Mouse (Mus musculus) cerebellum, adult 2 months (tissue): ENCODE measurements around the gene Vps13d. TPM values are rescaled to one million over a fixed set of nuclear protein-coding genes. Genes with fewer than 3 reads are reported as not detected.

Experiments
- DNase-seq, 2 experiments: peaks; one replicate each; pipeline ENCODE4 v3.0.0; 2021
- H3K27ac ChIP-seq: fragments of 200-500 bp; 2 replicates; pipeline ENCODE4 v1.5.1; 2012; ENCODE audit warnings: low read length, control low read depth, inconsistent platforms; ENCODE audit not compliant: insufficient read depth
- H3K27me3 ChIP-seq: fragments of 200-500 bp; 2 replicates; pipeline ENCODE4 v1.6.1; 2012; ENCODE audit warnings: inconsistent platforms, mild to moderate bottlenecking, low read length, moderate library complexity; ENCODE audit not compliant: control insufficient read depth, insufficient read depth
- H3K4me1 ChIP-seq: fragments of 200-500 bp; 2 replicates; pipeline ENCODE4 v1.6.1; 2011; ENCODE audit warnings: low read length; ENCODE audit not compliant: control insufficient read depth, insufficient read depth
- H3K4me3 ChIP-seq: fragments of 200-500 bp; replicated peaks from 2 replicates; pipeline ENCODE3; 2011; ENCODE audit warnings: mild to moderate bottlenecking, low read depth, low read length, control low read depth; ENCODE audit not compliant: insufficient read depth
- CTCF ChIP-seq: fragments of 200-500 bp; IDR thresholded peaks from 2 replicates; pipeline ENCODE4 v1.5.1; 2011; ENCODE audit warnings: low read depth, mild to moderate bottlenecking, control low read depth, low read length, moderate library complexity, borderline replicate concordance; ENCODE audit not compliant: insufficient read depth
- POLR2A ChIP-seq: fragments of 200-500 bp; IDR thresholded peaks from 2 replicates; pipeline ENCODE4 v1.6.1; 2011; ENCODE audit warnings: low read length, control low read depth, borderline replicate concordance; ENCODE audit not compliant: insufficient read depth
- WGBS: fragments of 180-500 bp; shearing (Covaris S2); methylation state at CpG from one replicate; pipeline ENCODE4 v1.1.7; 2018; 5-methylcytosine and 5-hydroxymethylcytosine counted together
- polyA plus RNA-seq: library from polyadenylated mRNA; depleted of rRNA; stranded (reverse); fragments of >200 nt; gene quantifications from 2 replicates; pipeline ENCODE4 v1.2.3, GENCODE M21; 2012

The Vps13d gene
- polyA plus RNA-seq, 1 experiment, result 51.9 TPM

DNA sequence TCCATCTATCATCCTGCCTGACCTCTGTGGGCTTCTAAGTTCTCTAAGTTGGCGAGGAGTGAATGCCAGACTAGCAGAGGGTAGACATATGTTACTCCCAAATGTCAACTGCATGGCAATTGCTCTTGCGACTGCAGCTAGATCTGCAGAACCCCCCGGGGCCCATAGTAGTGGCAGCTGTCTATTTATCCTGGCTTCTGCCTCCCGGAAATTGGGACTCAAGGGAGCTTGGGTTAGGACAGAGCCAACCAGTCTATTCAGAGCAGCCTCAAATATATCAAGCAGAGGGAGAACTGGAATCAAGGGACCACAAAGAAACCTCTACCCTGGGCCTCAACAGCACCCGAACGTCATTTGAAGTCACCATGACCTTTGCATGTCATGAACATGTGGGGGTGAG, 22.2 kb upstream of the Vps13d start:
- 32% methylated on average over 6 of the region's 6 CpGs for WGBS

DNA sequence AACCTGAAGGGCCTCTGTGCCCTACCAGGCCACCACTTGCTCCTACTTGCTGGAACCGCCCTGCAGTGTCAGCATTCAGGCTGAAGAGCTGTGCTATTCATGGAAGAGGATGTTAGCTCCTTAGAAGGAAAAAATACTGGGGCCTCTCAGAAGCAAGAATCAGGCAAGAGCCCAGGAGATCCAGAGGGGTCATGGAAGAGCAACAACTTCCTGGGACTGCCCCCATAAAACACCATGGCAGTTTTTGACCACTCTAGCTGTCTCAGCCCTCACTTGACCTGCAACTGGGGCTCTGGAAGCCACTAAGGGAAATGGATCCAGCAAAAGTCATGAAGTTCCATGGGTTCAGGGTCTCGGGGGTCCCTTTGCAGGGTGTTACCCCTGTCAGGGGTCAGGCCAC, 20.6 kb upstream of the Vps13d start:
- H3K27me3 ChIP-seq, result no peaks in the 10 kb centered on the region
- no peak overlapping the region for H3K4me3 ChIP-seq
- TF ChIP-seq CTCF (no peak), POLR2A (no peak)
- no peak for DNase-seq
- H3K4me1 ChIP-seq, result no peaks in the 10 kb centered on the region
- no peak overlapping the region for H3K27ac ChIP-seq
- 84% methylated on average over 2 of the region's 2 CpGs for WGBS

More for the DNA sequence above, 22.2 kb upstream of the Vps13d start:
- DNase-seq, result no peak
- Histone ChIP-seq H3K27me3 (no peaks in the 10 kb centered on the region), H3K4me3 (no peak overlapping the region), H3K4me1 (no peaks in the 10 kb centered on the region), H3K27ac (no peak overlapping the region)
- TF ChIP-seq CTCF, result no peak
- TF ChIP-seq POLR2A, result no peak

DNA sequence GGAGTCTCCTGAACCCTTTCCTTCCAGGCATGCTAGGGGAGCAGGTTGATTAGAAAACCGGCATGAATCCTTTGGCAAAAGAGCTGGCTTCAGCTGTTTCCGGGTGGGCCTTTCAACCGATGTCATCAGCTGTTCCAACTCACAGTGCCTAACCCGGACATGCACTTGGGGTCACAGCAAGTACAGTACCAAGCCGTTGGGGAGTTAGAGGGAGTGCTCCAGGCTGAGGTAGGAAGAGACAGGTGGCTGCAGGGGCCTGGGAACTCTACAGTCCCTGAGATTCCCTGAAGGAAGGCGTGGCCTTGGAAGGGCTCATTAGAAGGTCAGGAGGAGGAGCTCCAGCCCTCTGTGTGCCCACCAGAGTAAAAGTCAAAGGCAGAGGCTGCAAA, 20.0 kb upstream of the Vps13d start:
- Histone ChIP-seq H3K27ac (no peak overlapping the region), H3K27me3 (no peaks in the 10 kb centered on the region), H3K4me3 (no peak overlapping the region), H3K4me1 (no peaks in the 10 kb centered on the region)
- DNase-seq, result no peak
- TF ChIP-seq CTCF (no peak), POLR2A (no peak)
- WGBS, result 15% methylated on average over 6 of the region's 6 CpGs

DNA sequence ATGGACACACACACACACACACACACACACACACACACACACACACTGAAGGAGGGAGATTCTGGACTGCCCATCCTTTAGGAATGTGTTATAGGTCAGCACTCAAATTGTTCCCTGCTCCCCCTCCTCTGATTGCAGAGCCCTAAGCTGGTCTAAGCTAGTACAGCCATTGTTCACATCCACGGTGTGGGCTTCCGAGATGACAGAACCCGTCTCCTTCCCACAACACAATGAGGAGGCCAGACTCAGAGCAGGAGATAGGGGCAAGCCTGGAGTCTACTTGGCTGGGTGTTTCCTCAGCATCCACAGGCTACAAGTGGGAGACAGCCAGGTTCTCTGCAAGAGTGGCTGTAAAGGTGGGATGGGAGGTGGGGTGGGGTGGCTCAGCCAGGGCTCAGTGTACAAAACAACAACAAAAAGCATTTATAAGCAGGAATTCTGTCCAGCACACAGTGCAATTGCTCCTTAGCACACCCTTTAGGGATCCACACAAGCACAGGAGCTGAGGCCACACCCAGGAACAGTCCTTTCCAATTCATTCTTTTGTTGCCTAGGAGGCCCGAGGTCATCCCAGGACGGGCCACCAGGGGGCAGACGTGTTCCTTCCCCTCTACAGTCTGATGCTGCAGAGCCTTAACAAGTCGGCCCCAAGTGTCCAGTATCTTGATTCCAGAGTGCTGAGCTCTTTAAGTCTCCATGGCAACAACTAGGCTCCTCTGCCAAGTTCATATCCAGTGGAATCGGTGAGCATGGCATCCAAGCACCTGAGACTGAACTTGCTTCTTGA, 19.4 kb upstream of the Vps13d start:
- DNase-seq, result peak; percentile 53 to 71
- Histone ChIP-seq H3K27ac (no peak overlapping the region), H3K4me1 (no peaks in the 10 kb centered on the region), H3K4me3 (no peak overlapping the region), H3K27me3 (no peaks in the 10 kb centered on the region)
- TF ChIP-seq CTCF (peak; percentile 77), POLR2A (no peak)
- 34% methylated on average over 8 of the region's 8 CpGs for WGBS

DNA sequence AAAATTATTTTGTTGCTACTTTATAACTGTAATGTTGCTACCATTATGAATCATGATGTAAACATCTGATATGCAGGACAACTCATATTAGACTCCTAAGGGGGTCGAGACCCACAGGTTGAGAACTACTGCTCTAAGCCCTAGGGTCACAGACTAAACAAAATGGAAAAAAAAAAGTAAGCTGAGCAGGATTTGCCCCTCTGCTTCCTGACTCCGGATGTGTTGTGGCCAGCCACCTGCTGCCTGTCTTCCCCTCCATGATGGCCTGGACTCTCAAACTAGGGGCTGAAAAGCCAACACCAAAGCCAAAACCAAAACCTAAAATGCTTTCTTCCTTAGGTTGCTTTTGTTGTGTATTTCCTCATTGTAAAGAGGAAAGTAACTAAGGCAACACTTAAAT, 16.3 kb upstream of the Vps13d start:
- TF ChIP-seq CTCF (no peak), POLR2A (no peak)
- no peak for DNase-seq
- Histone ChIP-seq H3K4me3 (no peak overlapping the region), H3K4me1 (no peaks in the 10 kb centered on the region), H3K27me3 (no peaks in the 10 kb centered on the region), H3K27ac (no peak overlapping the region)
- WGBS, result 56% methylated on average over 2 of the region's 2 CpGs

DNA sequence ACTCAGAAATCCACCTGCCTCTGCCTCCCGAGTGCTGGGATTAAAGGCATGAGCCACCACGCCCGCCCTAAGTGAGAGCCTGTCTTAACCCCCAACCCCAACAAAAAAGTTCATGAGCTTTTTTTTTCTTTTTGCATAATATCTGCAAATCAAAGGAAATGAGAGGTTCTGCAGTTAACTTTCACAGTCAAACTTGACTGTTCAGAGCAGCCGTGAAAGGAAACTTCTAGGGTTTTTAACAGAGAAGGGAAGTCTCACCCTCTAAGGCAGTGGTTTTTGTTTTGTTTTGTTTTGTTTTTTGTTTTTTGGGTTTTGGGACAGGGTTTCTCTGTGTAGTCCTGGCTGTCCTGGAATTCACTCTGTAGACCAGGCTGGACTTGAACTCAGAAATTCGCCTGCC, 15.8 kb upstream of the Vps13d start:
- H3K4me1 ChIP-seq, result no peaks in the 10 kb centered on the region
- H3K27ac ChIP-seq, result no peak overlapping the region
- DNase-seq, result no peak
- no peak for TF ChIP-seq POLR2A
- TF ChIP-seq CTCF, result no peak
- no peaks in the 10 kb centered on the region for H3K27me3 ChIP-seq
- WGBS, result 93% methylated on average over 5 of the region's 5 CpGs
- H3K4me3 ChIP-seq, result no peak overlapping the region

DNA sequence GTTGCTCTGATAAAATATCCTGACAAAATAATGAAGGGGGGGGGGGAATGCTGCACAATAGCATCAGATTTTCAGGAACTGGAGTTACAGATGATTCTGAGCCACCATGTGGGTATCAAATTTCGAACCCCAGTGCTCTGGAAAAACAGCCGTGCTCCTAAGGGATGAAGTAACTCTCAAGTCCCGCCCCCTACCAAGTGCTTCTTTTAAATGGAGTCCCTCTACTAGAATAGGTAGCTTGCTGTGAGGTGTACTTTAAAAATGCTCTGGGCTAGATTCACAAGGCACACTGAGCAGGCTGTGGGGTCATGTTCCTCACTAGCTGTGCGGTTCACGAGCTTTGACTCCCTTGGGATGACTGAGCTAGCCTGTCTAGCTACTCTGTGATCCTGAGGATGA, 14.9 kb upstream of the Vps13d start:
- no peak for DNase-seq
- H3K4me1 ChIP-seq, result no peaks in the 10 kb centered on the region
- no peaks in the 10 kb centered on the region for H3K27me3 ChIP-seq
- WGBS, result 30% methylated on average over 5 of the region's 5 CpGs
- no peak overlapping the region for H3K4me3 ChIP-seq
- no peak for TF ChIP-seq CTCF
- H3K27ac ChIP-seq, result no peak overlapping the region

DNA sequence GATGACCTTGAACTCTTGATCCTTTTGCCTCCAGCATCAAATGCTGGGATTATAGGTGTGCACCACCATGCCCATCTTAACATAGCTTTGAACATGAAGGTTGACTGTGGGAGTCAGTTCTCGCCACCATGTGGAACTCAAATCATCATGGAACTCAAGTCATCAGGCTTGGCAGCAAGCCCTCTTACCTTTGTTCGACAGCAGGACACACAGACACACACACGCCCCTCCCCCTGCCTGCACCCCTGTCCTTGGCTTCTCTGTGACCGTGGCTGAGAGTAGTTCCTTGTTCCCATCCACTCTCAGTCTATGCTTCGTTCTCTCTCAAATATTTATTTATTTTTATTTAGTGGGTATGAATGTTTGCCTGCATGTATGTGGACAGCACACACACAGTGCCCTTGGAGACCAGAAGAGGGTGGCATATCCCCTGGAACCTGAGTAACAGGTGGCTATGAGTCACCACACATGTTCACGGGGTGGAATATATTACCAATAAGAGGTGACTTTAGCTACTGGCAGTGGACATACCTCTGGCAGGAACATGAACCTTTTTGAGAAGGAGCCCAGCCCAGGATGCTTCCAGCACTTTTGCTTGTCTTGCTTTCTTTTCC, 14.4 kb upstream of the Vps13d start:
- DNase-seq, result no peak
- H3K4me1 ChIP-seq, result no peaks in the 10 kb centered on the region
- 68% methylated on average over 6 of the region's 6 CpGs for WGBS
- TF ChIP-seq CTCF (no peak), POLR2A (no peak)
- H3K27ac ChIP-seq, result no peak overlapping the region
- no peak overlapping the region for H3K4me3 ChIP-seq
- H3K27me3 ChIP-seq, result no peaks in the 10 kb centered on the region
